Mouse (Mus musculus) neural tube, embryonic 14.5 days (tissue): ENCODE data around the gene Nipsnap3b. TPM values are rescaled to one million over a fixed set of nuclear protein-coding genes. Genes with fewer than 3 reads are reported as not detected.

ENCODE experiments used
- ATAC-seq: fragments of 200-750 bp; cut with Nextera tagmentation; 2 replicates; pipeline ENCODE4 v1.8.0; 2017; ENCODE audit warnings: low read depth, mild to moderate bottlenecking, moderate TSS enrichment, moderate library complexity
- H3K27ac ChIP-seq: fragments of 300-500 bp; sonication (generic); 2 replicates; pipeline ENCODE4 v1.5.1; 2014; ENCODE audit warnings: low read depth, mild to moderate bottlenecking, control low read depth, low read length, moderate library complexity, mixed read lengths
- H3K27me3 ChIP-seq: fragments of 300-500 bp; sonication (generic); 2 replicates; pipeline ENCODE4 v1.6.1; 2014; ENCODE audit warnings: low read length; ENCODE audit not compliant: control insufficient read depth, insufficient read depth
- H3K36me3 ChIP-seq: fragments of 300-500 bp; sonication (generic); 2 replicates; pipeline ENCODE4 v1.6.1; 2014; ENCODE audit warnings: low read length, mixed read lengths; ENCODE audit not compliant: control insufficient read depth, insufficient read depth
- H3K4me1 ChIP-seq: fragments of 300-500 bp; sonication (generic); 2 replicates; pipeline ENCODE4 v1.6.1; 2014; ENCODE audit warnings: low read length; ENCODE audit not compliant: control insufficient read depth, insufficient read depth
- H3K4me2 ChIP-seq: fragments of 300-500 bp; sonication (generic); 2 replicates; pipeline ENCODE4 v1.6.1; 2014; ENCODE audit warnings: mild to moderate bottlenecking, low read depth, low read length, control low read depth
- H3K4me3 ChIP-seq: fragments of 300-500 bp; sonication (generic); 2 replicates; pipeline ENCODE4 v1.5.1; 2014; ENCODE audit warnings: low read depth, low read length, control low read depth, mixed read lengths
- H3K9ac ChIP-seq: fragments of 300-500 bp; sonication (generic); replicated peaks from 2 replicates; pipeline ENCODE4 v1.6.1; 2014; ENCODE audit warnings: low read depth, mild to moderate bottlenecking, control low read depth, low read length, mixed read lengths
- H3K9me3 ChIP-seq: fragments of 300-500 bp; sonication (generic); 2 replicates; pipeline ENCODE4 v1.6.1; 2016; ENCODE audit warnings: low read length; ENCODE audit not compliant: control insufficient read depth
- WGBS: fragments of 180-500 bp; shearing (Covaris S2); extraction: QIAGEN DNeasy Blood & Tissue Kit; methylation state at CpG from one replicate; pipeline ENCODE4 v1.1.7; 2014; 5-methylcytosine and 5-hydroxymethylcytosine counted together
- polyA plus RNA-seq: library from polyadenylated mRNA; unstranded; fragments of >200 nt; fragmentation: Nextera tagmentation; extraction: Ambion mirVana; gene quantifications from 2 replicates; pipeline ENCODE4 v1.2.1, GENCODE M21; 2014

Gene Nipsnap3b
- 188 and 203 TPM in 2 replicates for polyA plus RNA-seq

DNA sequence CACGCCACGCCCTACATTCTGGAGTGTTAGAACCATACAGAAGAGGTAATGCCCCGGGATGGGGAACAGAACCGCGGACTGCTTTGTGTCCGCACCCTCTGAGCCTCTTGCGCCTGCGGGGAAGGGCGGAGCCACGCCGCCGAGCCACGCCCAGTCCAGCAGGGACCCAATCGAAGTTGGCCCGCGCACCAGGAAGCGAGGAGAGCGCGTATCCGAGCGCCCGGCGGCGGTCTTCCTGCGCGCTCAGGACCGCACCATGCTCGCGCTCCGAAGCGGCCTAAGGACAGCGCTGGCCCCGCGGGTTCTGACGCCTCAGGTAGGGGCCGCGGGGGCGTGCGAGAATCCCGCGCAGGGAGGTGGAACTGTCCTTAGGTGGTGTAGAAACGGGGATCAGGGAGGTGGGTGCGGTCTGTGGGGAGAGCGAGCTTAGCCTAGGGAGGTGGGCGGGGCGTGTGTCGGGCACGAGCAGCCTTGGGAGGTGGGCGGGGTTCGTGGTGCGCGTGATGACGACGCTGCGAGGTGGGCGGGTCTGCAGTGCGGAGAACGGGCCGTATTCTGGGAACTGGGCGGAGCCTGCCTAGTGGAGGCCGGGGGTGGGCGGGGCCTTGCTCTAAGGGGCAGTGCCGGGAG is at the start of gene Nipsnap3b:
Gene Nipsnap3b (plus strand): TSS at position 149 of the 630 bp plus-strand sequence.
- Histone ChIP-seq H3K36me3 (0 out of 2 replicates have a peak, but pooled peaks cover 7% of the 10 kb centered on the region), H3K9me3 (no peaks in the 10 kb centered on the region), H3K9ac (peak within 1 kb of the TSS; percentile 65), H3K4me2 (peak within 1 kb of the TSS; percentile 56), H3K27ac (peak within 1 kb of the TSS; percentile 81), H3K4me3 (peak within 1 kb of the TSS; percentile 75), H3K4me1 (no peaks in the 10 kb centered on the region), H3K27me3 (no peaks in the 10 kb centered on the region)
- under 1% methylated on average over 63 of the region's 63 CpGs for WGBS
- ATAC-seq: peak; percentile 95

DNA sequence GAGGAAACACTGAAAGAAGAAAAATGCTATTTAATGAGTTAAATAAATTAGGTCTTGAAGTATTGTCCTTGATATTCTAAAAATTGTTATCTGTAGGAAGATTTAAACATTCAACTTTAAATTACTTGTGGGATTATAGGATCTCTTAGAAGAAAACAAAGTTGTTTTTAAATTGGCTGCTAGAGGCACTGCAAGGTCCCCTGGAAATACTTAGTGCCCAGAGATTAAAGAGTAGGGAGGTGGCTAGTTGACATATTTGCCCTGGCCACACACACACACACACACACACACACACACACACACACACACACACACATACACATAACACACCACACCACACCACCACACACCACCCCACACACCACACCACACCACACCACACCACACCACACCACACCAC is 47.4 kb upstream of the Nipsnap3b start, which contains the start of gene Olfr270:
Gene Olfr270 (plus strand): TSS at position 301 of the 400 bp plus-strand sequence.
- H3K4me1 ChIP-seq: no peaks in the 10 kb centered on the region
- H3K9ac ChIP-seq: no peak within 1 kb of the TSS
- H3K4me3 ChIP-seq: no peak within 1 kb of the TSS
- ATAC-seq: no peak
- no peaks in the 10 kb centered on the region for H3K9me3 ChIP-seq
- no peak within 1 kb of the TSS for H3K4me2 ChIP-seq
- no peak within 1 kb of the TSS for H3K27ac ChIP-seq
- H3K27me3 ChIP-seq: no peaks in the 10 kb centered on the region
- no peaks in the 10 kb centered on the region for H3K36me3 ChIP-seq

DNA sequence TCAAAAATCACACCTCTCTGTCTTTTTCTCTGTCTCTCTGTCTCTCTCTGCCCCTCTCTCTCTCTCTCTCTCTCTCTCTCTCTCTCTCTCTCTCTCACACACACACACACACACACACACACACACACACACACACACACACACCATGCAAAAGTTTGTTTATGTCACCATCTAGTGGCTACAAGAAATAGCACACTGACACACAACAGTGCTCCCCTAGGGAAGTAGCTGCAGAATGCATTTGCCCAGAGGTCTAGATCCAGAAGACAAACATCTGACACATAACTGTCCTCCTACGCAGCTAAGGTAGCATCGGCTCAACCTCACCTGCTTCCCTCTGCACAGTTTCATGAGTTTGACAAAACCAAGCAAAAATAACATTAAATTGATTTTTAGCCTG is 26.5 kb upstream of the Nipsnap3b start:
- Histone ChIP-seq H3K4me2 (no peak overlapping the region), H3K9me3 (no peaks in the 10 kb centered on the region), H3K4me3 (no peak overlapping the region), H3K36me3 (no peaks in the 10 kb centered on the region), H3K27me3 (no peaks in the 10 kb centered on the region), H3K9ac (no peak overlapping the region), H3K4me1 (no peaks in the 10 kb centered on the region), H3K27ac (no peak overlapping the region)
- 88% methylated on average over 2 of the region's 2 CpGs for WGBS
- ATAC-seq: 0 out of 2 replicates have a peak, but pooled peaks have one; percentile 47

DNA sequence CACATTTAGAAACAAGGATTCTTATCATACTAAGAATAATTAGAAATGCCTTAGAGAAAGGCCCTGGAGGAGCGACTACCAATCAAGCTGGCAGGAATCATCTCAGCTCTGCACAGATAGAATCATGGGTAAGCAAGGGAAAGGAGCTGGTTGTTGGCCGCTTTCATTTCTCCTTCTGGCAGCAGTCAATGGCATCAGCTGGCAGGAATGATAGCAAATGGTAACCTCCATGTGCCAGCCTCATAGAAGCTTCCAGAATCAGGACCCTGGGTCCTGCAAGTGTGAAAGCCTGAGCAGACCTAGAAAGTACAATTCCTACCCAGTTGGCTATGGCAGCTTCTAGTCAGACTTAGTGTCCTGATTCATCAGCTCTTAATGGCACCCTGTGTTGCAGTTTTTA is 25.4 kb upstream of the Nipsnap3b start:
- no peak for ATAC-seq
- Histone ChIP-seq H3K36me3 (no peaks in the 10 kb centered on the region), H3K9me3 (no peaks in the 10 kb centered on the region), H3K27me3 (no peaks in the 10 kb centered on the region), H3K4me1 (no peaks in the 10 kb centered on the region), H3K9ac (no peak overlapping the region), H3K4me2 (no peak overlapping the region), H3K4me3 (no peak overlapping the region), H3K27ac (no peak overlapping the region)
- WGBS: 78% methylated on average over 2 of the region's 2 CpGs

DNA sequence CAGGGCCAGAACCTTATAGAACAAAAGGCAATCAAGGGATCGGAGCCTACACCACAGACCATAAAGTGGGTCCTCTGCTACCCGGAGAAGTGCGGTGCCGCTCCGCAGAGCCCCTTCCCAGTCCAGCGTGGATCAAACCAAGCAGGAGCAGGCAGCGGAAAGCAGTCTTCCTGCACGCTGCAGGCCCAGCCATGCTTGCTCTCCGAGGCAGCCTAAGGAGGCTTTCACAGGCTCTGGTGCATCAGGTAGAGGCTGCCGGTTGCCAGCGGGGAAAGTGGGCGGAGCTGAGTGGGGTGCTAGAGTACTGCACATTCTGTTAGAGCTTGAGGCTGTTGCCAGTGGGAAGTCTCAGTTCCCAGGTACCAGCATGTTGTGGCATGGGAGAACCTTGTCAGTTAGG is 22.4 kb upstream of the Nipsnap3b start, which contains the start of gene Nipsnap3a:
Gene Nipsnap3a (plus strand): TSS at position 25 of the 400 bp plus-strand sequence.
- H3K9ac ChIP-seq: no peak within 1 kb of the TSS
- peak; percentile 76; the same call in 1 of the 2 replicates for ATAC-seq
- WGBS: 34% methylated on average over 12 of the region's 12 CpGs
- no peaks in the 10 kb centered on the region for H3K36me3 ChIP-seq
- no peaks in the 10 kb centered on the region for H3K4me1 ChIP-seq
- no peaks in the 10 kb centered on the region for H3K27me3 ChIP-seq
- H3K9me3 ChIP-seq: no peaks in the 10 kb centered on the region
- no peak within 1 kb of the TSS for H3K27ac ChIP-seq
- H3K4me3 ChIP-seq: peak within 1 kb of the TSS; percentile 2; the same call in 1 of the 2 replicates
- H3K4me2 ChIP-seq: peak within 1 kb of the TSS; percentile 23

DNA sequence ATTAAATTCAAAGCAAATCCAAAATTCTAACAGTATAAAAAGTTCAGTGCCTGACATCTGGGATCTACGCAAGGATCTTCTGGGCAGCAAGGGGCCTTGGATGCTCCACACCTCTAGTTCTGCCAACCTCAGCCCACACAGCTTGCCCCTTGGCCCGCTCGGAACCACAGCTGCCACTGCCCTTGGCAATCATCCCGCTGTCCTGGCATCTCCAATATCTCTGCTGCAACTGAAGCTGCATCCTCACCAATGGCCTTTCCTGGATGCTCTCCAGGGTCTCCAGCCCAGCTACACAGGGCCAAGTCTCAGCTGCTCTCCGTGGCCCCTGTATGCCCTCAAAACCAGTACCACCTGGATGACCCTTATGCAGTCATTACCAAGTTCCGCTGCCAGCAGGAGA is 12.2 kb upstream of the Nipsnap3b start:
- no peaks in the 10 kb centered on the region for H3K36me3 ChIP-seq
- no peak overlapping the region for H3K4me3 ChIP-seq
- H3K4me2 ChIP-seq: no peak overlapping the region
- H3K27me3 ChIP-seq: no peaks in the 10 kb centered on the region
- no peaks in the 10 kb centered on the region for H3K9me3 ChIP-seq
- no peak for ATAC-seq
- no peaks in the 10 kb centered on the region for H3K4me1 ChIP-seq
- no peak overlapping the region for H3K27ac ChIP-seq
- no peak overlapping the region for H3K9ac ChIP-seq
- WGBS: 93% methylated on average over 6 of the region's 6 CpGs

DNA sequence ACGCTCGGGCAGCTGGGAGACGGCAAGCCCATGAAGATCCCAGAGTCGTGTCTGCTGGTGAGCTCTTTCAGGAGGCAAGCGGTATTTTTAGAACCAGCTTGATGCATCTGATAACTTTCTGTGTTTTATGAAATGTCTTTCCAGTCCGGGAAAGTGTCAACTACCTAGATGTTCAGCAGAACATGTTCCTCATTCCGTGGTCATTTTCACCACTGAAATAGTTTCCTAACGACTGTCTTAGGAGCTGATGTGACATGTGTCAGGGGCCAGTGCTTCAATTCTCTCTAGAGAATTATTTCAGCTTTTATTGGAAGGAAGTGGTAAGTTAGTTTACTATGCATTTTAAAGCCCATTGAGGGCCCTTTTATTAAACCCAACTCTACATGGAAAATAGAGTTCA is 11.5 kb upstream of the Nipsnap3b start:
- Histone ChIP-seq H3K4me1 (no peaks in the 10 kb centered on the region), H3K27me3 (no peaks in the 10 kb centered on the region), H3K9me3 (no peaks in the 10 kb centered on the region), H3K9ac (no peak overlapping the region), H3K27ac (no peak overlapping the region), H3K4me3 (no peak overlapping the region), H3K36me3 (no peaks in the 10 kb centered on the region), H3K4me2 (no peak overlapping the region)
- ATAC-seq: no peak
- 89% methylated on average over 8 of the region's 8 CpGs for WGBS

DNA sequence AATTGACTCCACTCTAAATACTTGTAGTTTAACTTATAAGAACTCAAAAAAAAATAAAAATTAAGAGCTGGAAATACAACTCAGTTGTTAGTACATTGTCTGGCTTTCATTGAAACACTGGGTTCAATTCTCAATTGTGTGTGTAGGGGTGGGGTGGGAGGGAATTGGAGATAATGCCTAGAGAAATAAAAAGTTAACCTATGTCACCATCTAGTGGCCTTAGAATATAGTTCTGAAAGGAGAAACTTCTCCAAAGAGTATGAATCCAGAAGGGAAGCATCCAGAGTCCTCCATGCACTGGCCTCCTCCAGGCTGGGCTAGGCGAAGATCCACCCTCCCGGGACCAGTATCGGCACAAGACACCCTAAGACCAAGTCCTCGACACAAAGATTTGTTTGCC is 2.5 kb upstream of the Nipsnap3b start:
- H3K9ac ChIP-seq: no peak overlapping the region
- WGBS: 75% methylated on average over 4 of the region's 4 CpGs
- ATAC-seq: no peak
- no peak overlapping the region for H3K4me3 ChIP-seq
- no peaks in the 10 kb centered on the region for H3K4me1 ChIP-seq
- H3K36me3 ChIP-seq: no peaks in the 10 kb centered on the region
- no peak overlapping the region for H3K27ac ChIP-seq
- H3K9me3 ChIP-seq: no peaks in the 10 kb centered on the region
- no peak overlapping the region for H3K4me2 ChIP-seq
- H3K27me3 ChIP-seq: no peaks in the 10 kb centered on the region

DNA sequence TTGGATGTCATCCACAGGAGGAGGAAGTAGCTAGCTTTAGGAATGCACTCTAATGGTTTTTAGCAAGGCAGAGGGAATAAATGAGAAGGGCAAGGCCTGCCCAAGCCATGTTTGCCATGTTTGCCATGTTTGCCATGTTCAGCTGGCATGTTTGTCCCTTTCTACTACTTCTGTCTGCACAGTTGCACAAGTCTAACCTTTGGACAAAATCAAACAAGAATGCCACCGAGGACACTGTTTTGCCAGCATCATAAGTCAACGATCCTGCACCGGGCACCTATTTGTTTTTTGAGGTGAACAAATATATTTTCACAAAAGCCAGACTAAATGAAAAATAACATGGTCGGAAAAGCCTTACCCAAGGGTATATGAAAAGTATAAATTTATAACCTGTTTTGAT is 1.8 kb upstream of the Nipsnap3b start:
- no peak for ATAC-seq
- no peaks in the 10 kb centered on the region for H3K27me3 ChIP-seq
- no peak overlapping the region for H3K9ac ChIP-seq
- H3K9me3 ChIP-seq: no peaks in the 10 kb centered on the region
- 94% methylated on average over 4 of the region's 4 CpGs for WGBS
- H3K27ac ChIP-seq: no peak overlapping the region
- no peaks in the 10 kb centered on the region for H3K4me1 ChIP-seq
- no peaks in the 10 kb centered on the region for H3K36me3 ChIP-seq
- H3K4me2 ChIP-seq: no peak overlapping the region
- no peak overlapping the region for H3K4me3 ChIP-seq
